In genomic region chr5:88976428-88976827, GRCm38 (mm10) we compare ENCODE assay signal across 24 mouse cellular contexts.
DNase-seq lines count a peak whose midpoint lies in the region; ATAC-seq and TF ChIP-seq lines count a peak whose summit lies in the region.
"Had no signal": no experiment of that assay in that cellular context is flagged by ENCODE, and none has a peak within 500 bp of the region (broad histone marks: within the 10 kb centered on the region; RNA-seq: fewer than 3 reads in every experiment).

No protein-coding gene starts in this region.

- H3K9ac ChIP-seq in midbrain, embryonic 11.5 days (ENCODE audit: low read length) = no peak overlapping the region
- H3K9ac ChIP-seq in midbrain, embryonic 14.5 days (replicated peaks; ENCODE audit: low read length) = no peak overlapping the region
- H3K9ac ChIP-seq: forebrain, postnatal 0 days; limb, embryonic 15.5 days; liver, embryonic 14.5 days; lung, embryonic 15.5 days; midbrain, embryonic 15.5 days had no signal

- no peak for DNase-seq in cerebellum, adult 2 months
- peak; percentile 54 for DNase-seq in midbrain, embryonic 11.5 days (ENCODE audit: low spot score, missing footprints)
- no peak for DNase-seq in midbrain, embryonic 14.5 days
- DNase-seq in Patski (ENCODE audit: low read depth, low spot score) = no peak
- DNase-seq in heart, adult 8-10 months (ENCODE audit: low spot score) = no peak
- DNase-seq in yolk sac, embryonic 10.5 days (ENCODE audit: low spot score) = no peak
- DNase-seq: adrenal gland, adult 8-10 months; cerebellum, adult 8-10 months; cerebellum, postnatal 36 days; forebrain, postnatal 0 days; kidney, postnatal 36 days; lung, postnatal 4 days had no signal

- CTCF ChIA-PET in Patski (lab: Charles Lee) = no interaction called here

- 62% methylated on average over 3 of the region's 3 CpGs for WGBS in cerebellum, adult 2 months
- WGBS in midbrain, embryonic 11.5 days = 68% methylated on average over 3 of the region's 3 CpGs
- 69% methylated on average over 3 of the region's 3 CpGs for WGBS in midbrain, embryonic 14.5 days

- in situ Hi-C loops in Patski (cut with MboI; ENCODE audit: low pct_unique_long_range_greater_than_20kb) = no loop called here

- no peak for TF ChIP-seq CTCF in cerebellum, adult 2 months (IDR thresholded peaks at IDR 0.05; ENCODE audit: borderline replicate concordance, insufficient read depth, low read depth, low read length)
- TF ChIP-seq CTCF in Patski (IDR thresholded peaks at IDR 0.05) = no peak

- no peak for ATAC-seq in cerebellum, adult (ENCODE audit: insufficient number of reproducible peaks, low FRiP score, low TSS enrichment)
- no peak for ATAC-seq in midbrain, embryonic 11.5 days (ENCODE audit: low FRiP score)
- ATAC-seq in midbrain, embryonic 14.5 days (ENCODE audit: low FRiP score, low TSS enrichment) = no peak
- ATAC-seq in Patski = peak; percentile 71
- peak; percentile 29 to 60; a peak in 2 of 4 replicates for ATAC-seq in hematopoietic stem cell, adult 5-6 weeks (replicated peaks in 1 of 2; ENCODE audit: insufficient read depth in 1 of 2, low FRiP score in 2 of 2, low TSS enrichment in 1 of 2, low read depth in 1 of 2, poor library complexity in 2 of 2, severe bottlenecking in 2 of 2)
- ATAC-seq: activated CD4-positive, CD25-positive, alpha-beta regulatory T cell, adult 4 months; intestine, postnatal 0 days; midbrain, embryonic 15.5 days had no signal

- H3K27ac ChIP-seq in cerebellum, adult 2 months (ENCODE audit: insufficient read depth, low read length) = peak overlapping the region; percentile 71; the same call in 1 of the 2 replicates
- H3K27ac ChIP-seq in midbrain, embryonic 11.5 days (ENCODE audit: low read depth, low read length) = no peak overlapping the region
- no peak overlapping the region for H3K27ac ChIP-seq in midbrain, embryonic 14.5 days (replicated peaks; ENCODE audit: low read depth, low read length)
- H3K27ac ChIP-seq: heart, embryonic 10.5 days; hindbrain, embryonic 10.5 days; limb, embryonic 15.5 days; liver, embryonic 14.5 days; lung, embryonic 15.5 days; midbrain, embryonic 15.5 days had no signal

- H3K4me3 ChIP-seq in cerebellum, adult 2 months (replicated peaks; ENCODE audit: insufficient read depth, low read depth, low read length) = no peak overlapping the region
- H3K4me3 ChIP-seq in midbrain, embryonic 11.5 days (ENCODE audit: low read depth, low read length) = no peak overlapping the region
- H3K4me3 ChIP-seq in midbrain, embryonic 14.5 days (replicated peaks; ENCODE audit: low read depth, low read length) = no peak overlapping the region
- H3K4me3 ChIP-seq: heart, embryonic 10.5 days; hindbrain, embryonic 10.5 days; limb, embryonic 15.5 days; lung, embryonic 15.5 days; midbrain, embryonic 15.5 days had no signal

- no peaks in the 10 kb centered on the region for H3K27me3 ChIP-seq in cerebellum, adult 2 months (ENCODE audit: control insufficient read depth, insufficient read depth, low read length)
- H3K27me3 ChIP-seq in midbrain, embryonic 11.5 days (ENCODE audit: control insufficient read depth, insufficient read depth, low read length) = no peaks in the 10 kb centered on the region
- H3K27me3 ChIP-seq in midbrain, embryonic 14.5 days (ENCODE audit: control insufficient read depth, insufficient read depth, low read length) = no peaks in the 10 kb centered on the region
- H3K27me3 ChIP-seq in Patski = no peaks in the 10 kb centered on the region
- H3K27me3 ChIP-seq: CH12.LX; limb, embryonic 15.5 days; lung, embryonic 15.5 days; midbrain, embryonic 15.5 days had no signal

- H3K4me2 ChIP-seq in midbrain, embryonic 11.5 days = no peak overlapping the region
- H3K4me2 ChIP-seq in midbrain, embryonic 14.5 days (ENCODE audit: low read length) = no peak overlapping the region
- H3K4me2 ChIP-seq: limb, embryonic 15.5 days; lung, embryonic 15.5 days; midbrain, embryonic 15.5 days had no signal

- POLR2A ChIA-PET in Patski (lab: Charles Lee) = no interaction called here

- no peak for TF ChIP-seq POLR2A in cerebellum, adult 2 months (IDR thresholded peaks at IDR 0.05; ENCODE audit: borderline replicate concordance, insufficient read depth, low read length)

- no peaks in the 10 kb centered on the region for H3K9me3 ChIP-seq in midbrain, embryonic 11.5 days (ENCODE audit: control insufficient read depth, low read length)
- no peaks in the 10 kb centered on the region for H3K9me3 ChIP-seq in midbrain, embryonic 14.5 days (ENCODE audit: control insufficient read depth, low read length)
- H3K9me3 ChIP-seq: heart, embryonic 10.5 days; hindbrain, embryonic 10.5 days; limb, embryonic 15.5 days; lung, embryonic 15.5 days; midbrain, embryonic 15.5 days had no signal

- no peaks in the 10 kb centered on the region for H3K36me3 ChIP-seq in midbrain, embryonic 11.5 days (ENCODE audit: control insufficient read depth, insufficient read depth, low read length)
- no peaks in the 10 kb centered on the region for H3K36me3 ChIP-seq in midbrain, embryonic 14.5 days (ENCODE audit: control insufficient read depth, insufficient read depth, low read length)
- H3K36me3 ChIP-seq: G1E; heart, embryonic 10.5 days; hindbrain, embryonic 10.5 days; limb, embryonic 15.5 days; lung, embryonic 15.5 days; midbrain, embryonic 15.5 days had no signal

- H3K4me1 ChIP-seq in cerebellum, adult 2 months (ENCODE audit: control insufficient read depth, insufficient read depth, low read length) = peaks cover 3% of the 10 kb centered on the region
- H3K4me1 ChIP-seq in midbrain, embryonic 11.5 days (ENCODE audit: control insufficient read depth, insufficient read depth, low read length) = no peaks in the 10 kb centered on the region
- no peaks in the 10 kb centered on the region for H3K4me1 ChIP-seq in midbrain, embryonic 14.5 days (ENCODE audit: control insufficient read depth, insufficient read depth, low read length)
- H3K4me1 ChIP-seq: limb, embryonic 15.5 days; midbrain, embryonic 15.5 days had no signal

Comparison
In these comparisons a context has a peak if more than half of its experiments do, and no peak if none do; other contexts are left out.
1. ATAC-seq: peak in Patski (single experiment) and hematopoietic stem cell, adult 5-6 weeks (2 of 2); none in cerebellum, adult (single experiment), midbrain, embryonic 11.5 days (single experiment) and midbrain, embryonic 14.5 days (single experiment).